Mouse (Mus musculus) adrenal gland, adult 8-10 months (tissue): Measurements from ENCODE around the gene Olfr522. TPM values are rescaled to one million over a fixed set of nuclear protein-coding genes. Genes with fewer than 3 reads are reported as not detected.
"Not testable (repeated sequence)": the region's sequence is repeated elsewhere in the genome, so short reads cannot be mapped to it uniquely, and the experiment has no call there.

Experiments used
- DNase-seq: peaks from one replicate; pipeline ENCODE4 v3.0.0; 2022
- total RNA-seq, 4 experiments: library from RNA; stranded (reverse); gene quantifications; 2 replicates each; pipeline ENCODE4 v1.2.4; 2022

The Olfr522 gene
- total RNA-seq, 4 experiments from 2014 or later = not detected

- no peak for DNase-seq
These were observed 10.2 kb downstream of the Olfr522 start, which contains the start of gene Sprn for GRCm38 (mm10) chr7:140154218-140154927. Gene Sprn, minus strand, starts transcription at chr7:140154877.

GRCm38 (mm10) chr7:140153829-140154217, 10.7 kb downstream of the Olfr522 start:
- DNase-seq = no peak

GRCm38 (mm10) chr7:140153383-140153782, 11.2 kb downstream of the Olfr522 start:
- no peak for DNase-seq

DNA sequence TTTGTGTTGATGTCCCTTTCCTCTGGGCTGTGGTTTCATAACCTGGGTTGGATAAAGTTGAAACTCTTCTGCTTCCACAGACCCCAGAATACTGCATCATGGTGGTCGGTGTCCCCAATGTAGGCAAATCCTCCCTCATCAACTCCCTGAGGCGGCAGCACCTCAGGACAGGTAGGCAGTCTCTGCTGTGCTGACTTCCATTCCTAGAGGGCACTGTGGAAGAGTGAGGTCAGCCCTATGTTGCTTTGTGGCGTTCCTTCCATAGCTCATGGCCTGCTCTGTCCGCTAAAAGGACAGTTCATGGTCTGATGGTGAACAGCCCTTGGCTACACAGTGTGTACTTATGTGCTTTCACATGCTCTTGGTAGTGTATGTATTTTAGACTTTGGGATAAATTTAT, 20.0 kb downstream of the Olfr522 start:
- DNase-seq = no peak

GRCm38 (mm10) chr7:140141350-140141749, 23.2 kb downstream of the Olfr522 start:
- peak; percentile 52 for DNase-seq

DNA sequence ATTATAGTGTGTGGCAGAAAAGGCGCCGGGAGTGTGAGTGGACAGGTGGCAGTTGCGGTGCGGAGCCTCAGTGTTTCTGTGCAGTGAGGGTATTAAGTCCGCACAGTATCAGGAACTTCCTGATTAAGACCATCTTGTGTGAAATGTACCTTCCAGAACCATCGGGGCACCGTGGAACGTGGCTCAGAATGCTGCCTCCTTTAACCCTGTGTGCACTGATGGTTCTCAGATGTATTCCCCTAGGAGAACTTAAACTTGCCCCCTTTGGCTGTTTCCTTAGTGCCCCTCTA, 26.6 kb downstream of the Olfr522 start:
- DNase-seq = no peak

DNA sequence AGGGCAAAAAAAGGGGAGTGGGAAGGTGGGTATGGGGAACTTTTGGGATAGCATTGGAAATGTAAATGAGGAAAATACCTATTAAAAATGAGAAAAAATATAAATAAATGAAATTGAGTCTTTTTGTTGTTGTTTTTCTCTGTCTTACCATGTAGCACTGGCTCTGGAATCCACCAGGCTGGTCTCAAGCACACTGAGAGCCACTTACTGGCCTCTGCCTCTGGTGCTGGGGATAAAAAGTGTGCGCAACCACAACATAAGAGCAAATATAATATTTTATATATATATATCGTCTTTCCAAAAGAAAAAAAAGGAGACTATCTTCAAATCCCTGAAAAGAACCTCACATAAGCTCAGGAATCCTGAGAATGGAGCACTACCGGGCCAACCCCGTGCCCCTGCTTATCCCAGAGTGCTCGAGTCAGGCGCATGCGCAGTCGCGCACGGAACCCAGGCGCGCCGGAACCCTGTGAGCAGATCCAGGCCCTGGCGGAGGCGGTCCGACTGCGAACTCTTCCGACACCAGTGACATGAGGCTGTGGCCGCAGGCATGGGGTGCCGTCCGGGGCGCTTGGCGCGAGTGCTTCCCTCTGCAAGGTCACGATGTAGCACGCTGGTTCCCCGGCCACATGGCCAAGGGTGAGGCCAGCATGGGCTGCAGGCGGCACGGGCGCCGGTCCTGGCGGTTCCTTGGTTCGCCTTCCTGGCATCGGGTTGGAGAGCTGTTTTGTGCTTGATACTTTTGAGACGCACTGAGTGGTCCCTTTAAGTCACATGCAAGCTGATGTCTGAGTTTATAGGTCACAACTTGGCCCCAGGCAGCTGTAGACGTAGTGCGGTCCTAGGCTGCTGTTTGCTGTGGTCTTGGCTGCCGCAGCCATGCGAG, 27.2 kb downstream of the Olfr522 start, which contains the start of gene Mtg1:
Gene Mtg1 (plus strand): TSS at position 430 of the 886 bp plus-strand sequence.
- peak; percentile 92 for DNase-seq

- DNase-seq = peak; percentile 29
These were observed 29.3 kb downstream of the Olfr522 start for GRCm38 (mm10) chr7:140135106-140135770.

- DNase-seq = not testable (repeated sequence)
These were observed 30.5 kb downstream of the Olfr522 start for GRCm38 (mm10) chr7:140134033-140134432.

DNA sequence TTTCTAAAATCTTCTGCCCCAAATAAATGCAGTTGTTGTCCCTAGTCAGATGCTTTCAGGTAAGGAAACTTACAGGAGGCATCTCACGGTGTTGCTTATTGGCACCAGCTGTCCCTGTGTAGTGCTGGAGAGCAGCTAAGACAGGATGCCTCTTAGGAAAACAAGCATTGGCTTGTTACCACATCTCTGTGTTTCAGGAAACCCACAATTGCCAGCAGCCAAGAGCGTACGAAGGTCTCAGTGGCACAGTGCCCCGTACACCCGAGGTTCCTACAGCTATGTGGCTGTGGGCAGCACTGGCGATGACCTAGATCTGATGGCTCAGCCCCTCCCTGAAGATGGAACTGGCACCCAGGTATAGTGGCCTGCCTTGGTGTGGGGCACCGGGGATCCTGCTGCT, 32.4 kb downstream of the Olfr522 start:
- not testable (repeated sequence) for DNase-seq

DNA sequence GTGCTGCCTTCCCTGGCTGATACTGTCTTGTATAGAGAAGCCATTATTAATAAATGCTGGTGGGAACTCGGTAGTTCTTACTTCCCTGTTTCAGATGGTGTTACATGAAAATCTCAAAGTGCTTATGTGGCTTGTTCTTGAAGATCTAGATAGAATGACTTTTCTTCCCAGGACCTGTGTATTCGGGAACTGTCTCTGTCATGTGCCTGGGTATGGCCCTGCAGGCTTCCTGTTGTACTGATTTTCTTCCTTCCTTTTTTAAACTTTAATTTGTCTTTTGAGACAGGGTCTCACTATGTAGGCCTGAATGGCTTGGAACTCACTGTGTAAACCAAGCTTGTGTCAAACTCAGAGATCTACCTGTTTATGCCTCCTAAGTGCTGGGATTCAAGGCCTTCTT, 36.7 kb downstream of the Olfr522 start:
- DNase-seq = no peak

DNA sequence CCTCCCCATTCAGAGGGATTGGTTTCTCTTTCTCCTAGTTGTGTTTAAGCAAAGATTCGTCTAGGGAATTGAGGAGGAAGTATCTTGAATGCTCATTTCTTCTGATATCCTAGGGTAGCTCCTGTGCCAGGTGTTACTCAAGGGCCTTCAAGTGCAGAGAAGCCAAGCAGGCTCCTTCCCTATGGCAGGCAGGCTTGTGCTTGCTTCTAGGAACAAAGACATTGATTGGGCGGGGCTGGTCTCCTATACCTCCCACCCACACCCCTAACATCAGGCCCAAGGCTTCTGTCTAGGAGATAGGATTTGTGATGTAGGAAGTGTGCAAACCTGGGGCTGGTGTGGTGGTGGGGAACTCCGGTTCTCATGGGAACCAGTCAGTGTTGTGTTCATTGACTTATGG, 37.6 kb downstream of the Olfr522 start:
- no peak for DNase-seq

- no peak for DNase-seq
These were observed 38.6 kb downstream of the Olfr522 start for GRCm38 (mm10) chr7:140126022-140126350.

- DNase-seq = peak; percentile 93
These were observed 39.1 kb downstream of the Olfr522 start for GRCm38 (mm10) chr7:140125278-140126021.

DNA sequence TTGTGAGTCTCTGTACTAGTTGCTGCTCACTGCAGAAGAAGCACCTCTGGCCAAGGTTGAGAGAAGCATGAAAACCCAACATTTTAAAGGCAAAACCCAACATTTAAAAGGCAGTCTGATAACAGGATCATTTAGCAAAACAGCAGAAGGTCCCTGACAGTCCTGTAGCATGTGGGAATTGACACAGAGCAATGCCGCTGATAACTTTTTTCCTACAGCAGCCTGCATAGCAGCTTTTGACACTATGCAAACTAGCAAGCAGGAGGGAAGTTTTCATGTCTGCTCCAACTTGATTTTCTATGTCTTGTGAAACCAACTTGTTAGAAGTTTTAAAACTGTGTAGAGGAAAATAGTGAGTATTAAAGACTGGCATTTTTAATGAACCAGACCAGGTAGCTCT, 40.2 kb downstream of the Olfr522 start:
- DNase-seq = no peak

GRCm38 (mm10) chr7:140122765-140123164, 41.8 kb downstream of the Olfr522 start:
- no peak for DNase-seq

- no peak for DNase-seq
These were observed 43.1 kb downstream of the Olfr522 start for GRCm38 (mm10) chr7:140121338-140121910.

- no peak for DNase-seq
These were observed 44.1 kb downstream of the Olfr522 start for GRCm38 (mm10) chr7:140120484-140120883.

DNA sequence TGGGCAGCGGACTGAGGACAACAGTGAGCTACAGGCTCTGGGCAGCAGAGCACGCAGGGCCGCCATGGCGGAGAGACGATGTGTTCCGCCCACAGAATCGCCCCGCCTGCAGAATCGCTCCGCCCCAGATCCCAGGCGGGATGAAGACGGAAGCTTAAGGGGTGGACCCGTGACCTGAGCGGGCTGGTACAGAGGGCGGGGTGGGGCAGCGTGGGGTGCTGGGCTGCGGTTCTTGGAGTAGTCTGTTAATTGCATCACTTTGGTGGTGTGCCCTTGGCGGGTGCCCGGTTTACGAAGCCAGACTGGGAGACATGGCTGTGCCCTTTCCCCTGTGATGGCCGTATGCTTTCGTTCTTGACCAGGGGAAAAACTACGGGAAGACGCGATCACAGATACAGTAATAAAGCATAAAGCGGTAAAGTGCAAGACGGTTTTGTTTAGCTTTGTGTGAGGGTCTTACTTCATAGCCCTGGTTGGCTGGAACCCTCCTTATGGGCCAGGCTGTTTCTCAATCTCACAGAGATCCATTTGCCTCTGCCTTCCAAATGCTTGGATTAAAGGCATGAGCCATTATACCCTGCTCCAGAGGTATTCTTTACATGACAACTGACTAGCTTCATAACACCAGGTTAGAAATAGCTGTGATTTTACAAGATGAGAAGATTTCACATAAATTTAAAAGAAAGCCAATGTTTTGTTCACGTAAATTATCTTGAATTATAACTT, 48.1 kb downstream of the Olfr522 start, which contains the start of gene Echs1:
Gene Echs1 (minus strand): TSS at position 148 of the 726 bp plus-strand sequence.
- peak; percentile 93 for DNase-seq

- DNase-seq = peak; percentile 78
These were observed 48.8 kb downstream of the Olfr522 start, which contains the start of gene Paox for GRCm38 (mm10) chr7:140115583-140116328. Gene Paox, plus strand, starts transcription at chr7:140115799.
